Mouse (Mus musculus) embryonic facial prominence, embryonic 11.5 days (tissue): Measurements from ENCODE around the gene Ptx3. TPM values are rescaled to one million over a fixed set of nuclear protein-coding genes. Genes with fewer than 3 reads are reported as not detected.
"Not testable (repeated sequence)": the region's sequence is repeated elsewhere in the genome, so short reads cannot be mapped to it uniquely, and the experiment has no call there.

Source experiments
- ATAC-seq: fragments of 200-750 bp; cut with Nextera tagmentation; replicated peaks from 2 replicates; pipeline ENCODE4 v1.8.0; 2017; ENCODE audit warnings: low read depth; ENCODE audit not compliant: insufficient number of reproducible peaks, low FRiP score, low TSS enrichment
- DNase-seq: peaks from one replicate; pipeline ENCODE4 v3.0.0-alpha.2; 2015; ENCODE audit warnings: low spot score
- H3K27ac ChIP-seq: fragments of 300-500 bp; sonication (generic); replicated peaks from 2 replicates; pipeline ENCODE4 v1.5.1; 2014; ENCODE audit warnings: mild to moderate bottlenecking, low read depth, low read length, control low read depth
- H3K27me3 ChIP-seq: fragments of 300-500 bp; sonication (generic); 2 replicates; pipeline ENCODE4 v1.6.1; 2014; ENCODE audit warnings: mild to moderate bottlenecking, low read length, moderate library complexity, mixed read lengths; ENCODE audit not compliant: control insufficient read depth, insufficient read depth
- H3K36me3 ChIP-seq: fragments of 300-500 bp; sonication (generic); replicated peaks from 2 replicates; pipeline ENCODE4 v1.6.1; 2014; ENCODE audit warnings: low read depth, mild to moderate bottlenecking, low read length, moderate library complexity, mixed read lengths; ENCODE audit not compliant: control insufficient read depth, insufficient read depth
- H3K4me1 ChIP-seq: fragments of 300-500 bp; sonication (generic); 2 replicates; pipeline ENCODE4 v1.6.1; 2014; ENCODE audit warnings: low read length, mixed read lengths; ENCODE audit not compliant: control insufficient read depth, insufficient read depth
- H3K4me2 ChIP-seq: fragments of 300-500 bp; sonication (generic); 2 replicates; pipeline ENCODE4 v1.6.1; 2014; ENCODE audit warnings: low read depth, mild to moderate bottlenecking, control low read depth, low read length, moderate library complexity
- H3K4me3 ChIP-seq: fragments of 300-500 bp; sonication (generic); 2 replicates; pipeline ENCODE4 v1.5.1; 2014; ENCODE audit warnings: low read depth, low read length, control low read depth
- H3K9ac ChIP-seq: fragments of 300-500 bp; sonication (generic); replicated peaks from 2 replicates; pipeline ENCODE4 v1.6.1; 2014; ENCODE audit warnings: mild to moderate bottlenecking, control low read depth, low read length
- H3K9me3 ChIP-seq: fragments of 300-500 bp; sonication (generic); replicated peaks from 2 replicates; pipeline ENCODE4 v1.6.1; 2016; ENCODE audit warnings: mild to moderate bottlenecking, low read length, inconsistent platforms, mixed read lengths; ENCODE audit not compliant: control insufficient read depth
- WGBS: fragments of 180-500 bp; shearing (Covaris S2); extraction: QIAGEN DNeasy Blood & Tissue Kit; methylation state at CpG from one replicate; pipeline ENCODE4 v1.1.7; 2014; 5-methylcytosine and 5-hydroxymethylcytosine counted together
- polyA plus RNA-seq: library from polyadenylated mRNA; unstranded; fragments of >200 nt; fragmentation: Nextera tagmentation; extraction: Ambion mirVana; gene quantifications from 2 replicates; pipeline ENCODE4 v1.2.1, GENCODE M21; 2014

Ptx3 gene
- polyA plus RNA-seq, 1 experiment from 2014 or later = 31.9 TPM

- no peaks in the 10 kb centered on the region for H3K27me3 ChIP-seq
- peaks cover 3% of the 10 kb centered on the region; the same call in 1 of the 2 replicates for H3K4me1 ChIP-seq
- ATAC-seq = peak; percentile 89
- peak; percentile 62 for DNase-seq
- H3K36me3 ChIP-seq = no peaks in the 10 kb centered on the region
- H3K9ac ChIP-seq = peak overlapping the region; percentile 86
- no peaks in the 10 kb centered on the region for H3K9me3 ChIP-seq
- under 1% methylated on average over 50 of the region's 54 CpGs for WGBS
- H3K4me2 ChIP-seq = peak overlapping the region; percentile 90
- peak overlapping the region; percentile 80 for H3K27ac ChIP-seq
- H3K4me3 ChIP-seq = peak overlapping the region; percentile 64
Observed at GRCm38 (mm10) chr3:66220554-66221242, 988 bp downstream of the Ptx3 start.

- peak overlapping the region; percentile 86 for H3K9ac ChIP-seq
- H3K4me3 ChIP-seq = peak overlapping the region; percentile 64
- no peaks in the 10 kb centered on the region for H3K9me3 ChIP-seq
- H3K4me2 ChIP-seq = peak overlapping the region; percentile 90
- under 1% methylated on average over 11 of the region's 11 CpGs for WGBS
- peak; percentile 77 for ATAC-seq
- peaks cover 3% of the 10 kb centered on the region; the same call in 1 of the 2 replicates for H3K4me1 ChIP-seq
- DNase-seq = peak; percentile 70
- no peaks in the 10 kb centered on the region for H3K36me3 ChIP-seq
- H3K27ac ChIP-seq = peak overlapping the region; percentile 80; the same call in 1 of the 2 replicates
- H3K27me3 ChIP-seq = no peaks in the 10 kb centered on the region
Observed at GRCm38 (mm10) chr3:66221243-66221611, 1.5 kb downstream of the Ptx3 start.

GRCm38 (mm10) chr3:66224931-66225537 lies 5.3 kb downstream of the Ptx3 start:
- Histone ChIP-seq H3K36me3 (no peaks in the 10 kb centered on the region), H3K27me3 (no peaks in the 10 kb centered on the region), H3K4me3 (no peak overlapping the region), H3K9ac (no peak overlapping the region), H3K4me1 (no peaks in the 10 kb centered on the region), H3K9me3 (no peaks in the 10 kb centered on the region), H3K27ac (no peak overlapping the region), H3K4me2 (no peak overlapping the region)
- WGBS = 79% methylated on average over 15 of the region's 15 CpGs
- DNase-seq = no peak
- ATAC-seq = no peak

GRCm38 (mm10) chr3:66236234-66236871 lies 16.6 kb downstream of the Ptx3 start:
- peak; percentile 59 for DNase-seq
- not testable (repeated sequence) for H3K4me3 ChIP-seq, H3K27ac ChIP-seq, H3K9me3 ChIP-seq, H3K27me3 ChIP-seq, H3K36me3 ChIP-seq, H3K4me2 ChIP-seq, H3K9ac ChIP-seq, H3K4me1 ChIP-seq
- WGBS = 50% methylated on average over 4 of the region's 4 CpGs
- 0 out of 2 replicates have a peak, but pooled peaks have one; percentile 52 for ATAC-seq

GRCm38 (mm10) chr3:66240476-66240875 lies 20.8 kb downstream of the Ptx3 start:
- Histone ChIP-seq H3K27ac (no peak overlapping the region), H3K9me3 (no peaks in the 10 kb centered on the region), H3K4me2 (no peak overlapping the region), H3K36me3 (no peaks in the 10 kb centered on the region), H3K27me3 (no peaks in the 10 kb centered on the region), H3K4me1 (no peaks in the 10 kb centered on the region), H3K4me3 (no peak overlapping the region), H3K9ac (no peak overlapping the region)
- DNase-seq (no peak), ATAC-seq (no peak)

DNA sequence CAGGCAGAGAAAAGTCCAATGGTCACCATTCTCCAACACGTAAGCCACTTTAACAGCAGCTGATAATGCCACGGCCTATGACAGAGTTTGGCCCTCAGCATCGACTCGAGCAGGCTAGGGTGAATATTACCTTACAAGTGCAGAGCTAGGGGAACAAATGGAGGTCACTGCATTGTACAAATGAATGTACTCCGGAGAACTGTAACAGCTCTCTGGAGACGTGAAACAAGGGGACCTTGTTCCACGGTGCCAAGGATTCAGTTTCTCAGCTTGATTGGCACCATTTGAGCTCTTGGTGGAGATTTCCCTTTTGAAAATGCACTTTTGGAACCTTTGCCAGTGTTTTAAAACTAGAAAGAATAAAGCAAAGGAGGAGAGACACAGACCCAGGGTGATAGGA lies 32.1 kb downstream of the Ptx3 start:
- no peaks in the 10 kb centered on the region for H3K4me1 ChIP-seq
- no peaks in the 10 kb centered on the region for H3K9me3 ChIP-seq
- H3K9ac ChIP-seq = no peak overlapping the region
- ATAC-seq (no peak), DNase-seq (no peak)
- H3K27me3 ChIP-seq = no peaks in the 10 kb centered on the region
- H3K4me2 ChIP-seq = no peak overlapping the region
- H3K4me3 ChIP-seq = no peak overlapping the region
- 72% methylated on average over 7 of the region's 7 CpGs for WGBS
- no peaks in the 10 kb centered on the region for H3K36me3 ChIP-seq
- H3K27ac ChIP-seq = no peak overlapping the region

- no peaks in the 10 kb centered on the region for H3K9me3 ChIP-seq
- 82% methylated on average over 9 of the region's 9 CpGs for WGBS
- no peak for ATAC-seq
- no peak overlapping the region for H3K9ac ChIP-seq
- H3K4me2 ChIP-seq = no peak overlapping the region
- no peak overlapping the region for H3K27ac ChIP-seq
- H3K4me1 ChIP-seq = no peaks in the 10 kb centered on the region
- no peak overlapping the region for H3K4me3 ChIP-seq
- DNase-seq = no peak
- H3K27me3 ChIP-seq = no peaks in the 10 kb centered on the region
- no peaks in the 10 kb centered on the region for H3K36me3 ChIP-seq
Observed at GRCm38 (mm10) chr3:66254504-66255105, 34.9 kb downstream of the Ptx3 start.

DNA sequence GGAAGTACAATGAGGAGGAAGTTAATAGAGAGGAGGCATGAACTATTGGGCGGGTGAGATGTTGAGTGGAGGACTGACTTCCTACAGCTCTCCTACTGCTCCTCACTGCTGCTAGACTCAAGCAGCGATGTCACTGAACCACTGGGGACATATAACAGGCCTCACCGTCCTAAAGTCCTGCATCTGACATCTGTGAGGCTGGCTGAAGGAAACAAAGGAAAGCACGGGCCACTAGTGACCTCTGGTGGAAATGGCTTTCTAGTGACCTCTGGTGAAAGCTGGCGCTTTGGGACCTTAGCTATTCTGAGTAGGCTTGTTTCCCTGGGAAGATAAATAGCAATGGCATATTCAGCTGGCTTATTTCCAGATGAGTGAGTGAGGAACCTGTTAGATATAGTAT lies 42.6 kb downstream of the Ptx3 start:
- Histone ChIP-seq H3K4me1 (no peaks in the 10 kb centered on the region), H3K27ac (no peak overlapping the region), H3K4me2 (no peak overlapping the region), H3K36me3 (no peaks in the 10 kb centered on the region), H3K9ac (no peak overlapping the region), H3K4me3 (no peak overlapping the region), H3K9me3 (no peaks in the 10 kb centered on the region), H3K27me3 (no peaks in the 10 kb centered on the region)
- 30% methylated on average over 5 of the region's 5 CpGs for WGBS
- DNase-seq (peak; percentile 61), ATAC-seq (no peak)
